Mouse (Mus musculus): ENCODE data around the gene Tardbp.

DNA sequence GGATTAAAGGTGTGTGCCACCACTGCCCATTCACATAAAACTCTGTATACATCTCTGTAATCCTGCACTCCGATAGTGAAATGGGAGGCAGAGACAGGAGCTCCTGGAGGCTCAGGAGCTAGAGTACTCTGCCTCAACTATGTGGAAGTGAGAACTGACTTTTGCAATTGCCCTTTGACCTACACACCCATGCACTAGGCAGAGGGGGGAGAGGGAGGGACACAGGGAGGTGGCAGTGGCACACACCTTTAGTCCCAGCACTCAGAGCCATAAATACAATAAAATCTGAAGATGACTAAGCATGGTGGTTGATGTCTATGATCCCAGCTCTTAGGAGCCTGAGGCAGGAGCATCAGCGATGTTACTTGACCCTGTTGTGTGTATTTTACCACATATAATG is 12.6 kb upstream of the Tardbp start:
- no peak for TF ChIP-seq CTCF (IDR thresholded peaks at IDR 0.05; ENCODE audit: control insufficient read depth, insufficient read depth, insufficient read length)
- no peak for TF ChIP-seq MYOD1 (IDR thresholded peaks at IDR 0.05; ENCODE audit: control insufficient read depth, insufficient read length, low read depth)
- TF ChIP-seq USF1 (IDR thresholded peaks at IDR 0.05; ENCODE audit: low read depth) = no peak

Data from C2C12 (cell line).